Mouse (Mus musculus): ENCODE data around the gene Eif2ak1.

The Eif2ak1 gene

DNA sequence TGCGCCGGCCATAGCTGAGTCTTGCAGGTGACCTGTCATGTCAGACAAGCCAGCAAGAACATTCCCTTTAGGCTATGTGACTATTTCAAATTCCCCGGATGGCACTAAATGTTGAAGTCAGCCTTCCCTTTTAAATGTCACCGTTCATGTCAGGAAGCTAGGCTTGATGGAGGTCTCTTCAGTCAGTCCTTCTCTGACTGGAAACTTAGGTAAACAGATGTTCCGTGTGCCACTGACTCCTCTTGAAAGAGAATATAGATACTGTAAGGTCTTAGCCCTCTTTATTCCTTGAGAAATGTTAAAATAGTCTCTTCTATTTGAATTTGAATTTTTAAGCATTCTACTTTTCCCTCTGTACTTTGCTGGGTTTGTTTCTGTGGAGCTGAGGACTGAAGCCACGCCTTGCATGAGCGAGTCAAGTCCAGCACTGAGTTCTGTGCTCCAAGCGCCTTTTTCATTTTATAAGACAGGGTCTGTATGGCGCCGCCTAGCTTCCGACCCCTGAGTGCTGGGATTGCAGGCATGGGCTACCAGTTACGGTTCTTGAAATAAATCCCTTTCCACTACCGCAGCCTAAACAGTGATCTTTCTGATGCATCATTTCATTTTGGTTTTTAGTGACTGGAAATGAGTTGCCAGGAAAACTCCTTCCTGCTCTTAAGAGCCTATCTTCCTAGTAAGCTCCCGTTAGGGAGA is 80.2 kb downstream of the Eif2ak1 start, which contains the start of gene Ankrd61:
Ankrd61 (minus strand) TSS at position 51 of the 696 bp plus-strand sequence.
- no peak for DNase-seq (ENCODE audit: low spot score in 2 of 2)

DNA sequence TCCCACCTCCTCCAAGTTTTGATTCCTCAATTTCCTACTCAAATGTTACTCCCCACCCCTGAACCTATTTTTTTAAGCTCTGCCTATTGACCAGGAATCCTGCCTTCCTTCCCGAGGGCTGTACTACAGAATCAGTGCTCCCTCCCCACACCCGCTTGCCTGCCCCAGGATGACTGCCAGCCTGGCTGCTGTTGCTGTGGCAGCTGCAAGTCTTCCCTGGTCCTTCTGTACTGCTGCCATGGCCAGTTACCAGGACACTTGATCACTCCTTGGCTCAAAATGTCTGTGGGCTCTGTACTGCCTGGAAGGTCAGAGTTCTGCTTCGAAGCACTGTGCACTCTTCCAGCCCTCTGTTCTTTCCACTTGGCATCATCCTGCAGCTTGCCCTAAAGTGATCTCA is 84.5 kb downstream of the Eif2ak1 start:
- DNase-seq (ENCODE audit: low spot score in 2 of 2): no peak

DNA sequence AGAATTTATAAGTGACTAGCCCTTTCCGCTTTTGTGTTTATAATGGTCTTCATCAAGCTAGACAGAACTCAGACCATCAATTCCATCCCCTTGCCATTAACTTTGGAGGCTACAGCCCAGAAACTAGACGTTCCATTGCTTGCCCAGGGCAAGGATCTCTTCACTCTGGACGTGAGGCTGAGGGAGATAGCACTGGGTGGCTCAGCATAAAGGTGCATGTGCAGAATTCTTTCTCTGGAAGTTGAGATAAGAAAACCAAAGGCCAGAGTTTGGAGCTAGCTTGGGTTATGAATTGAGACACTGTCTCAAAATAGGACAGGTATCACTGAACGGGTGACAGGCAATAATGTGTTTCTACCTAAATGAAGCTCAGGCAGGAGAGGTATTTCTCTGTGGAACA is 86.2 kb downstream of the Eif2ak1 start:
- no peak for DNase-seq (ENCODE audit: low spot score in 2 of 2)

DNA sequence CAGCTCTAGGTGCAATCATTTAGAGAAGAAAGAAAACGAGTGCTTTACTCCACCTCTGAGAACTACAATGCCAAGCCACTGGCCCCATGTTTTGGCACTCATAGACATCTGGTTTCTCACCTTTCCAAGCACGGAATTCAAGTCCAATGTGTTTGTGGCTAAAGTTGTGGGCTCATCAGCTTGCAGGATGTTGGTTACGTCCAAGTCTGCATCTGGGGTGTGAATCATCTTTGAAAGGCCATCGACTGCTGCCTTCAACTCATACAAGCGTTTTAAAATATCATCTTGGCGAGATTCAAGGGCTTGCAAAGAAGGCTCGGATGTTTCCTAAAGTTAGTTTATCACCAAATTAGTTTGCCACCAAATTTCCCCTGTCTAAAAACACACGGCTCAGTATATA is 88.8 kb downstream of the Eif2ak1 start:
- DNase-seq (ENCODE audit: low spot score in 2 of 2): no peak

DNA sequence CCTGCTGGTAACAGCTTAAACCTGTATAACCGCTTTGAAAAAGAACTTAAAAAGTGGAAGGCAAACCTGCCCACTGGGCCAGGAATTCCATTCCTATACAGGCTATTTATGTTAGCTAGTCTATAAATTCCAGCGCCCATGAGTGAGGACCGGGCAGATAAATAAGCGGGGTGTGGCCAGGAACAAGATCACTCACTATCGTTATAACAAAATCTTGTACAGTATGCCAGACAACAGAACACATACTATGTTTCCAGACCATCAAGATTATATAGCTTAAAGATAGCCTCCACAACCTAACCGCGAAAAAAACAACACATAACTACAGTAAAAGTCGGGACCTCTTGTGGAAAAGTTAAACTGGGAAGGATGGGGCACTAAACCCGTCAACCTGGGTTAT is 91.3 kb downstream of the Eif2ak1 start:
- DNase-seq (ENCODE audit: low spot score in 2 of 2): no peak

DNA sequence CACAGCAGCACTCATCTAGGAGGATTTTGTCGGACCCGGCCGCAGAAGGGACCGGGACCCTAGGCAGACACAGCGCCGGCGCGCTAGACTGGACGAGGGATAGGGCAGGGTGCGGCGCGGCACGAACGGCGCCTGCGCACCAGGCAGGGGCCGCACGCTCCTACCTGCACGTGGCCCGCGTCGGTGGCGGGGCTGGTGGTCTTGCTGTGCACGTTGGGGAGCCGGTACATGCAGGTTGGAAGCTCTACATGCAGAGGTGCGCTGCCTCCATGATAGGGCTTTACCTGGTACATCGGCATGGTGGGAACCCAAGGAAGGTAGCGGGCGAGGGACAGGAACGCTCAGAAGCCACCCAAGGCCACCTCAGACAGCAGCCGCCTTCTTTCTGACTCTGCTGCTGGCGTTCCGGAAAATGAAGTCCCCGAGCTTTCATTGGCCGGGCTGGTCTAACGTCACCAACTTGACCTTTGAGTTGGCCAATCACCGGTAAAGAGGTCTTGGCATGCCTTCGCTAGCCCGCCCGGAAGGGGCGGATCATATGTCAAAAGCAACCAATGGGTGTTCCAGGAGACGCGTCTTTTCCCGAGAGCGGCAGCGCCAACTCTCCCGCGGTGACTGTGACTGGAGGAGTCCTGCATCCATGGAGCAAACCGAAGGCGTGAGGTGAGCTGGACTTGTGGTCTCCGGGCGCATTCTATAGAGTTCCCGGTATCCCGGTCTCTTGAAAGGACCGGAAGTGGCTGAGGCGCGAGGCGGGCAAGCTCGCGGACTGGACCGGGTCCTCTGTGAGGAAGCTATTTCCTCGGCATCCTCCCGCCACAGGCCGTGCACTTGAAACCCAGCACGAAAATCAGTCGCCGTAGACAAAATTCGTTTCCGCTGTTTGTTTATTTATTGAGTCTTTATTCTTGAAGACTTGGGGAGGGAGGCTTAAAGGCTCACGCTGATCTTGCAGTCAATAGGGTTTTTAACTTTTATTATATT is 92.1 kb downstream of the Eif2ak1 start, which contains the start of the genes Aimp2 and Pms2:
Aimp2 (minus strand) TSS at position 431 of the 984 bp plus-strand sequence.
Pms2 (plus strand) TSS at position 548 of the 984 bp plus-strand sequence.
- peak; percentile 91 to 94 for DNase-seq (ENCODE audit: low spot score in 2 of 2)

DNA sequence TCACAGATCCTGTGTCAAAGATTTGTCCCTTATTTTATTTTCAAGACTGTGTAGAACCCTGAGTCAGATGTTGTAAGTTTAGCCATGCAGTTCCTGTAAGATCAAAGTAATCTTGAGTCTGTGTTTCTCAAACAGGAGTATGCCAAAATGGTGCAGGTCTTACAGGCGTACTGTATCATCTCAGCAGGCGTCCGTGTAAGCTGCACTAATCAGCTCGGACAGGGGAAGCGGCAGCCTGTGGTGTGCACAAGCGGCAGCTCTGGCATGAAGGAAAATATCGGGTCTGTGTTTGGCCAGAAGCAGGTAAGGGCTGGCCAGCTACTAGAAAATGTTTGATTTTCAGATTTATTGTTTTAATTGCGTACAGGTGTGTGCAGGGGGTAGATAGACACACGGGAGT is 98.6 kb downstream of the Eif2ak1 start:
- DNase-seq (ENCODE audit: low spot score in 2 of 2): no peak

DNA sequence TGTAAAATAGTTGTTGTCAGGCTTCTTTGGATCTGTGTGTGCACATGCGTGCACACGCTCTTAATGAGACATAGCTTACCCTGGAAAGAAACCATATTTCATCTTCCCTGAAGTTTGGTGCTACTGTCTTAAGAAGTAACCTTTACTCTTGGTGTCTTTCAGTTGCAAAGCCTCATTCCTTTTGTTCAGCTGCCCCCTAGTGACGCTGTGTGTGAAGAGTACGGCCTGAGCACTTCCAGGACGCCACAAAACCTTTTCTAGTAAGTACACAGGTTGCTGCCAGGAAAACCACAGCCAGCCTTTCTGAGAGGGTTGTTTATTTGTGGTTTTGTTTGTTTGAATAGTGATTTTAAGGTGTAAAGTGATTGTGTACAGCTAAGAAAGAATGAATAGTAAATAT is 99.8 kb downstream of the Eif2ak1 start:
- DNase-seq (ENCODE audit: low spot score in 2 of 2): no peak

DNA sequence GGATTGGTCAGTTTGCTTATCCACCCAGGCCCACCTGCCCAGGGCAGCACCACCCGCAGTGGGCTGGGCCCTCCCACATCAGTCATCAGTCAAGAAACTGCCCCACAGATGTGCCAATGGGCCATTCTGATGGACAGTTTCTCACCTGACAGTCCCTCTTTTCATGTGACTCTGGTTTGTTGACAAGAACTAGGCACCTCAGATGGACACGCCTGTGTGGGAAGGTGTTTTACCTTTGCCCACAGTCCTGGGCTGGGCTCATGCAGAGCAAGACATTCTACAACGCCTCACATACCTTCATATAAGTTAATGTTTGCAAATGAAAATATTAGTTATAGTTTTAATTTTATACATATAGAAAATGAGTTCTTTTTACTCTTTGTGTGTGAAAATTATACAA is 100.5 kb downstream of the Eif2ak1 start:
- no peak for DNase-seq (ENCODE audit: low spot score in 2 of 2)

DNA sequence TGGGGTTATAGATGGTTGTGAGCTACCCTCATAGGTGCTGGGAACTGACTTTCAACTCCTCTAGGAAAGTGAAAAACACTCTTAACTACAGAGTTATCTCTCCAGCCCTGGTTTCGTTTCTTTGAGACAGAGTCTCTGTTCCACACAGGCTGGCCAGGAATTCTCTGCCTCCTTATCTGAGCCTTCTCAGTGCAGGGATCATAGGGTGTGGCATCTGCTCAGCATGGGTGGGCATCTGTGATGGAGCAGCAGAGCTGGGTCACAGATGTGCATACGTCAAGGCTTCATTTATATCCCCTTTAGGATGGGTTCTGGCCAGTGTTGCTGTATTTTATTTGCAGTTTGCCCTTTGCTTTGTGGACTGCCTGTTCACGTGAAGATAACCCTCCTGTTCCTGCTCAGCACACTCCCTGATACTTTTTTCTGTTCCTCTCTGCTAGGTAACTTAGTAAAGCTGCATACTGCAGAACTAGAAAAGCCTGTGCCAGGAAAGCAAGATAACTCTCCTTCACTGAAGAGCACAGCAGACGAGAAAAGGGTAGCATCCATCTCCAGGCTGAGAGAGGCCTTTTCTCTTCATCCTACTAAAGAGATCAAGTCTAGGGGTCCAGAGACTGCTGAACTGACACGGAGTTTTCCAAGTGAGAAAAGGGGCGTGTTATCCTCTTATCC is 107.3 kb downstream of the Eif2ak1 start:
- DNase-seq (ENCODE audit: low spot score in 2 of 2): no peak

DNA sequence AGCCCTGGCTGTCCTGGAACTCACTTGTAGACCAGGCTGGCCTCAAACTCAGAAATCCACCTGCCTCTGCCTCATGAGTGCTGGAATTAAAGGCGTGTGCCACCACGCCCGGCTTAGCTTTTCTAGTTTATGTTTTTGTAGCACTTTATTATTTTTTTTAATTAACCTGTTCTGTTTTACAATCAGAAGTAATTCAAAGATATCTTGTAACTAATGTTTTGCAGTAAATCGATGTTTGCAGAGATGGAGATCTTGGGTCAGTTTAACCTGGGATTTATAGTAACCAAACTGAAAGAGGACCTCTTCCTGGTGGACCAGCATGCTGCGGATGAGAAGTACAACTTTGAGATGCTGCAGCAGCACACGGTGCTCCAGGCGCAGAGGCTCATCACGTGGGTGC is 110.3 kb downstream of the Eif2ak1 start, which contains the start of gene Gm42421:
Gm42421 (plus strand) TSS at position 301 of the 400 bp plus-strand sequence.
- DNase-seq (ENCODE audit: low spot score in 2 of 2): no peak

DNA sequence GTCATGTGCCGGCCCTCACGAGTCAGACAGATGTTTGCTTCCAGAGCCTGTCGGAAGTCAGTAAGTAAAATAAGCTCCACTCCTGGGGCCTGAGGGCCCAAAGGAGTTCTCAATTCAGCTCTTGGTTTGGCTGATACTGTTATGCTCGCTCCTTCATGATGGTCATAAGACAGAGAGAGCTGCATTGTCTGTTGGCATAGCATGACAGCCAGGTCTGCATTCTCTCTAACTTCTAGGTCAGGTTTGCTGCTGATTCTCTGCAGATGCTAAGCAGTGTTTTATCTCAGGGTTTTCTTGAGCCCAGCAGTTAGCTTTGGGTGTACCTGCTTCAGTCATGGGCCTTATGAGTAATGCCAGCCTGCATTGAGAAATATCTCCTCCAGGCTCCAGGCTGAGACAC is 111.7 kb downstream of the Eif2ak1 start:
- DNase-seq (ENCODE audit: low spot score in 2 of 2): no peak

DNA sequence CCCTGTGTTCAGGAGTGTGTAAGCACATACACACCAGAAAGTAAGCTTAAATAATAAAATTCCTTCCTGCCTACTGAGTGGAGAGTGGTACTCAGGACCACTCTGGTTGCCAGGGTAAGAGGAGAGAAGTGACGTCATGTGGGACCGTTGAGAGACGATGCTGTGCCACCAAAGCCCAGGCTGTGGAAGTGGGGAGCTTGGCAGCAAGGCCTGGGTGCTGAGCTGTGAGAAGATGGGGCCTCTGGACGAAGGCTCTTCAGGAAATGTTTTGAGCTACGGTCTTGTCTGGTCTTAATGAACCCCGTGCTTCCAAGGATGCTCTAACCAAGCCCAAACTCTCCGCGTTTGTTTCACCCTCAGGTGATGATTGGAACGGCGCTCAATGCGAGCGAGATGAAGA is 113.1 kb downstream of the Eif2ak1 start:
- no peak for DNase-seq (ENCODE audit: low spot score in 2 of 2)

DNA sequence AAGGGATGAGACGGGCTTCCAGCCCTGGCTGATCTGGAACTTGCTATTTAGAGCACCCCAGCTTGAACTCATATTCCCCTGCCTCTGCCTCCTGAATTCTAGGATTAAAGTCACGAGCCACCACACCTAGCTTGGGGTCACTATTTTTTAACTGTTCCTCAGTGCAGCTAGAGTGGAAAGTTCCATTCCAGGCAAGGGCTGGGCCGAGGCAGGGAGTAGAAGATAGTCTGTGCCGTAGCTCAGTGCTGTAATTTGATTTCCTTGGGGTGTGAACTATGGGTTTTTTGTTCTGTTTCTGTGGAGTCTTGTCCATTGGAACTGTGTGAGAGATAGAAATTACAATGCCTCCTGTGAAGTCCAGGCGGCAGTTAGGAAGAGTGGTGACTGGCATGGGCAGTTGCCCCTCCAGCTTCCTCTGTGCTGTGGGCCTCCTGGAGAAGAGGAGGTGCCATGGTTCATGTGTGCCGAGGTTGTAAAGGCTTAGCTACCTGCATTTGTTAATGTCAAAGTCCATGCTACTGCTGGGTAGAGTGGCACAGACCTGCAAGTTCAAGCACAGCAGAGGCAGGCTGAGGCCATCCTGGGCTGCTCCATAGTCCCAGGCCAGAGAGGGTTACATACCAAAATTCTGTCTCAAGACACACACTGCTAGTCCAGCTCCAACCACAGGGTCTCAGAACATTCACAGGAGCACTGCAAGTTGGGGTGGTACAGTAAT is 114.4 kb downstream of the Eif2ak1 start:
- DNase-seq (ENCODE audit: low spot score in 2 of 2): no peak

DNA sequence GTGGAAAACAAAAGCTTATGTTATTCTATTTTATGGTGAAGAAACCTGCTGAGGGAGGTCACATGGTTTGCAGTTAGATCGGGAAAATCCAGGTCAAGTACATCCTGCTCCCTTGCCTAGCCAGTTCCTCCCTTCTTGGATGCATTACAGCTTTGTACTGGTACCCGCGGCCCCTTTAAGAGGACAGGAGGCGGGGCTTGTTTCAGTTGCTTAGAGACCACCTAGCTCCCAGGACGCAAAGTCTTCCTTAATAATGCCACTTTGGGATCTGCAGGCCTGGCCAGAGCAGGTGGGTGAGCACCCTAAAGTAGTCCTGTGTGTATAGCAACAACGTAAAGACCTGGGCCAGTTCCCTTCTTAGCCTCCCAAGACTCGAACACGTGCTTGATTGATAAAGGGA is 115.2 kb downstream of the Eif2ak1 start, which contains the start of gene Rsph10b:
Rsph10b (plus strand) TSS at position 205 of the 400 bp plus-strand sequence.
- DNase-seq (ENCODE audit: low spot score in 2 of 2): no peak

DNA sequence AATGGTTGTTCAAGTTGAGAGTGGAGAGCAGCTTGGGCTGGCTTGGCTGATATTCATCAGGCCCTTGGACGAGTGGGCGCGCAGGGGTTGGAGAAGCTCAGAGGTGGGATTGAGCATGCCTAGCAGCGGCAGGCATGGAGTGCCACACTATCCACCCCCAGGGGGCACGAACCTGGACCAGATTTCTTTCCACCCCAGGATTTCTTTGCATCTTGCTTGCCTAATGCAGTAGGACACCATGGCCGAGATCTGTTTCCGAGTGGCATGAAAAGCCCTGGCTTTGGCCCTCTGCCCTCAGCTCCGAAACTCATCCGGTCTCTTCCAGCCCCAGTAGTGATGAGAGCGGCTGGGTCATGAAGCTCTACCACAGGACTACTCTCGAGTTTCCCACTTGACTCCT is 115.8 kb downstream of the Eif2ak1 start:
- no peak for DNase-seq (ENCODE audit: low spot score in 2 of 2)

DNA sequence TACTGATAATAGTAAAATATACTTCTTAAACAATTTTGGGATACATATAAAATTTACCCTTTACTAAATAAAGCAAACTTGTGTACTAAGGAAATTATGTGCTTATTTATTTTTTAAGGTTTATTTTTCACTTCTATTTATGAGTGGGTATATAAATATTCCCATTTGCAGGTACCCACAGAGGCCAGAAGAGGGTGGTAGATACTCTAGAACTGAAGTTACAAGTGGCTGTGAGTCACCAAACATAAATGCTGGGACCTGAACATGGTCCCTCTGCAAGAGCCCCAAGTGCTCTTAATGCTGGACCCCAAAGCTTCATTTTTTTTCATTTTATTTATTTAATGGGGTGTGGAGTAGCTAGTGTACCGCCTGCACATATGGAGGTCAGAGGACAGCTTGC is 116.3 kb downstream of the Eif2ak1 start:
- no peak for DNase-seq (ENCODE audit: low spot score in 2 of 2)

DNA sequence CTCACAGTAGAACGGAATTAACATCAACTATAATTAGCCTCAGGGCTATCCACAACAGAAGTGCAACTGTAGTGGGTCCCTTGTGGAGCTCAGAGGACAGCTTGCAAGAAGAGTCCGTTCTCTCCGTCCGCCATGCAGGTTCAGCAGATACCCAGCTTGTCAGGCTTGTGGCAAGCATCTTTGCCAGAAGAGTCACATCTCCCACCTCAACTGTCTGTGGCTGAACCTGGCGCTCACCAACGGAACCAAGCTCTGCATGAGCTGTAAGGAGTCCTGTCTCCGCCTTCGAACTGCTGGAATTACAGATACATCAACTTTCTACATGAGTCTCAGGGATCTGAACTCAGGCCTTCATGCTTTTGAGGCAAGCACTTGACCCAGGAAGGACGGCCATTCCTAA is 118.6 kb downstream of the Eif2ak1 start:
- no peak for DNase-seq (ENCODE audit: low spot score in 2 of 2)

DNA sequence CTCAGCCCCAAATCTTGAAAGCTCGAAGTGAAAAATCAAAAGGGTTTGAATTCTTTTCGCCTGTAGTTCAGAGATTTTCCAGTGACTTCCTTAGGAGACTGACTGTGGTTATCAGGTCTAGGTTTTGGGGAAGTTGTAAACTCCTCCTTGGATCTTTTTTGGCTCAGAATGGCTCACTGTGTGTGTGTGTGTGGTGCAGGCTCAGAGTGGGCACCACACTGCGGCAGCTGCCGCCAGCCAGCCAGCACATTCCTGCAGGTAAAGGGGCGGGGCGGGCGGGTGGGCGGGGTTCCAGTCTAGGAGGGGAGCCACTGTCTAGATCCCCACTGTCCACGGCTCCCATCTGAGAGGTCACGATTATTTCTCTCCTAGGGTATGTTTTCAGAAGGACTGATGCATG is 124.0 kb downstream of the Eif2ak1 start:
- no peak for DNase-seq (ENCODE audit: low spot score in 2 of 2)

DNA sequence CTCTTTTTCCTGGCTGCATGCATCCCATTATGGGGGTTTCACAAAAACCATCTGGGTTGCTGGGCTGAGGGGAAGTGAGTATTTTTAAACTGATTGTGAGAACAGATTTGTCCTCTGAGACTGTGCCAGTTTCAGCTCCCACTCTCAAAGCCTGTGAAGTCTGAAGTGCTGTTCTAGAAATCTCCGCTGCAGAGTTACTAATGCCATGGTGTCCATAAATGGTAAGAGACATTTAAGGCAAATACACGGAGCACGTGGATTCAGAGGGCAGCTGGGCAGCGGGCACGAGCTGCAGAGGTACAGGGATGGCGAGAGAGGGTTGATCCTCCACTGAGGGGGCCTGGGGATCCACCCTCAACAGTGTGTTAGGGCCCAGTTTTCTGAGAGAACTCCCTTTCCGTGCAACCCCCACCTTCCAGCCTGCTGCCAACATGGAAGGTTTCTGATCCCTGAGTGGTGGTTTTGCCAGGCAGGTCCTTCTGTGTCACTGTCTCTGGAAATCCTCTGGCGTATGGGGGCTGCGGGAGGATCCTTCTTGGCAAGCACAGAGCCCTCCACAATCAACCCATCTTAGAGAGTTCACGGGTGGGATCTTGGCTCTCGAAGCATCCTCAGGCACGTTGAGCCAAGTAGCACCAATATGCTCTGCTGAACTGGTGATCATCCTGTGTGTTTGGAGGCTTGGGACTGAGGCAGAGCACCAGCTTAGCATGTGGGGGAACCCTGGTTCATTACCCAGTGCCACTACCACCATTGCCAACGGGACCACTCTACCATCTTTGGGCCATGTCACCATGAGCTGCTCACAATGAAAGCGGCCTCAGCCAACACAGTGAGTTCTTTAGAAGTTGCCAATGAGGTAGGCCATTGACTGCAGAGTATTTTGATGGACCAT is 125.9 kb downstream of the Eif2ak1 start:
- DNase-seq (ENCODE audit: low spot score in 2 of 2): peak; percentile 33 to 57
